Mouse (Mus musculus) layer of hippocampus, postnatal 36 days (tissue): ENCODE measurements around the gene Limch1. TPM values are rescaled to one million over a fixed set of nuclear protein-coding genes. Genes with fewer than 3 reads are reported as not detected.

Experiments used
- DNase-seq, 2 experiments: peaks; one replicate each; pipeline ENCODE4 v3.0.0; 2022
- total RNA-seq, 2 experiments: library from RNA; stranded (reverse); gene quantifications; 2 replicates each; pipeline ENCODE4 v1.2.3; 2021

Limch1 gene
- total RNA-seq, 2 experiments from 2014 or later: 119 to 142 TPM

DNA sequence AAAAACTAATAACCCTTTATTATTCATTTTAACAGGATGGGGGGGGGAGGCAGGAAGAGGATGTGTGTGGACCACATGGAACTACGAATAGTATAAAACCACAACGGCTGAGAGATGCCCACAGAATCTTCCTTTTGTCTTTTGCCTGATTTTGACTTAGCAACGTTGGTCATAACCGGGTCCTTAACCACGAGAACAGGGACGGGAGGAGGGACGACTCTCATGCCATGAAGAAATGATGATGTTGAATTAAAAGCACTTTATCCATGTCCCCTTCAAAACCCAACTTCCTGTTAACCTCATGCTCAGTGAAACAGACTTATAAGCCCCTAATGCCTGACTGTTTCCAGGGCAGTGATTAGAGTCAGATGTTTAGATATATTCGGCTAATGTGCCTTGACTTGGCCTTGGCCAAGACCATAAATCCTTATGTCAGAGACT is 41.0 kb downstream of the Limch1 start:
- no peak for DNase-seq

DNA sequence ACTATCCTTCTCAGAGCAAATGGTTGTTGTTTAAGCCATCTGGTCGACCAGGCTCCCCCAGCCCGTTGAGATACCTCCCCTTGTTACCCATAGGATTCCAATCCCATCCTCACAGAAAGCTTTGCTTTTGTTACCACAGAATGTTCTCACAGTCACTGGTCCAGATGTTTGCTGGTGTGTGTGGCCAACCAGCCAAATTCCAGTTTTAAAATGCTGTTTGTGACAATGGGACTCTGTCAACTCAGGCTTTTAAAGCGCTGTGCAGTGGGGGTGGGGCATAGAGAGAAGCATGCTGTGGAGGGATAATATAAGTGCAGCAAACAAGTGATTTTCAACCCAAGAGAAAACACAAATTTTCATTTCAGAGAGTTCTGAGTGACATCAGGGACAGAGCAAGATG is 43.4 kb downstream of the Limch1 start:
- no peak for DNase-seq

DNA sequence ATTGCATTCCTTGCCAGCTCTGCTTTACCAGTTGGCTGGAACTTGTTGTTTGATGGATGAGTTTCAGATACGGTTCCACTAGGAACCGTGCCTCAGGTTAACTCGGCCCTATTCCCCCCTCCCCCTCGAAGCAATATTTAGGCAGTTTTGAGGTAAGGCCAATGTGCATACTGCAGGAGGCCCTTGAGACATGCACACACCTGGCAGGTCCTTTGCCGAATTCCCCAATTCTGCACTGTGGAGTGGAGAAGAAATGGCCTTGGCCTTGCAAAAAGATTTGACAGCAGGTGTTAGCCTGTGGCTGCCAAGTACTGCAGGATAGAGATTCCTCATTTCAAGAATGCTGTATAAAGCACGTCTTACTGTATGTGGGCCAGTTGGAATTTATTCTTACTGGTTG is 45.5 kb downstream of the Limch1 start:
- DNase-seq: no peak

DNA sequence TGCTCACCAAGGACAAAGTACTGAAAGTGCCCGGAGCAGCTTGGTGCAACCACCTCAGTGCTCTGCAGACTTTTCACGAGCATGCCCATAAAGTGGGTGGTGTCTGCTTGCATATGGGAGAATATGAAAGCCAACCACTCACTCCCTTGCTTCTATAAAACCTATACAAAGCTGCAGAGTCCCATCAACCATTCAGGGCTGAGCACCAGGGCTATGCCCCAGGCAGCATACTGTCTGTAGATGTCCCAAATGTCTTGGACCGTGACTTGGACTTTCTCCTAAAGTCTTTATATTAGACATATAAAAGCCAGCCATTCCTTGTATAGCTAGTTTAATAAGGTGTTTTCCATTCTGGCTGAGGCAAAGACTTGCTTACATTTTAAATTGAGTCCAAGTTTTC is 47.6 kb downstream of the Limch1 start:
- DNase-seq: no peak

DNA sequence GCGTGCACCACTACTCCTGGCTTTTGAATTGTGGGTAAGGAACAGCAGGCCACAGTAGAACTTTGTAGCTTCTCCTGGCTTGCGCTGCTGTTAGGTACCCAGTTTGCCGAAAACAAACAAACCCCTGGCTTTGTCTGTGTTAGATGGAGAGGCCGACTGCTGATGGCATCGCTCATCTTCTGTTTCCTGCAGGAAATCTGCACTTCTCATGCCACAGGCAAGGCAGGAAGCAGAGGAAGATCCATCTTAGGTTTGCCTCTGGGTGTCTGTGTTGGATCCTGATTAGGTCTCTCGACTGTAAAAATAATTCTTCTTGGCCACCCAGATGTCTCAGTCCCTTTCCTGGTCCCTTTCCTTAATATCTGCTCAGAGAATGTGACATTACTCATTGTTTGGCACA is 51.7 kb downstream of the Limch1 start:
- no peak for DNase-seq

DNA sequence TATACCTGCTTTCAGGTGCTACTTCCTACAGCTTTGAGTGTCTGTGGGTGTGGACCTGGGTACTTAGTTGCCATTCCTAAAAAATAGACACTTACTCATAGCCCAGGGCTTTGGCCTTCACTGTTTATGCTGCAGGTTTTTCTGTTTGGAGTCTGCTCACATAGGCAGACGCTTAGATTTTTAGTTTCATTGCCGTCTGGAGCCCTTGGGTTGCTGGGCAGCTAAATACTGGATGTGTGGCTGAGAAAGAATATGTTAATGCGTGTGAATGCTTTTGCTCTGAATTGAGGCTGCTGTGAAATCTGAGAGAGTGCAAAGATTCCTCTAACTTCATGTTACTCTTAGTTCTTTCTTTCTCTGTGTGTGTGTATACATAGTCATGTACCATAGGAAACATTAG is 52.5 kb downstream of the Limch1 start:
- DNase-seq: no peak

DNA sequence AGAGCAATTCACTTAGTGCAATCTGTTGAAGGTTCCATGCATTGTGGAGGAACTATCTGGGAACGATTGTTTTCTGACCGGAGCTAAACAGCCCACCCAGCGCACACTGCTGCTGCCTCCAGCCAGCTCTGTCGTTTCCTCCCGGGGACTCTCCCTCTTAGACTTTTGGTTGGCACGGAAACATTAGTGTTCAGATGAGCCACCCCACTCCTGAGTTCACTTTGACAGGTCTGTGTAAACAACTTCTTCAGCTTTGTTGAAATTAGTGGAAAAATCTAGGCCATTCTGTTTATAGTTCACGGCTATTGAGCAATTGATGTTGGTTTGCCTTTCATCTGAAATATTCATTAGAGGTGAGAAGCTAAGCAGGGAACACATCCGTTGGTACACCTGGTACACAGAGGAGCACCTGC is 53.0 kb downstream of the Limch1 start:
- no peak for DNase-seq

DNA sequence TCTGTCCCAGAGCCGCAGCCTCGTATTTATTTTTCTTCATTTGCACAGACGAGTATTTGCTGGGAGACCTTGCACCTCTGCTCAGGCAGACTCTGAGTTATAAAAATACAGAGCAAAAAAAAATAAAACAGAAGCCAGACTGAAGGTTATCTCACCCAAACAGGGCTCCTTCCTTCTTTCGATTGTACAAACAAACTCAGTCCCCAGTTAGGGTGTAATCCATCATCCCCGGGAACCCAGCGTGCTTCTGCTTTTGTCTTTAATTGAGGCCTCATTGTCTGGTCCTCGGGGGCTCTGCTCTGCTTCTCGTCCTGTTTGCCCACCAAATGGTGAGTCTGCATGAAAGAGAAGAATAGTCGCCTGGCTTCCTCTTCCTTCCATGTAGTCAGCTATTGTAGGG is 54.6 kb downstream of the Limch1 start:
- DNase-seq: no peak

DNA sequence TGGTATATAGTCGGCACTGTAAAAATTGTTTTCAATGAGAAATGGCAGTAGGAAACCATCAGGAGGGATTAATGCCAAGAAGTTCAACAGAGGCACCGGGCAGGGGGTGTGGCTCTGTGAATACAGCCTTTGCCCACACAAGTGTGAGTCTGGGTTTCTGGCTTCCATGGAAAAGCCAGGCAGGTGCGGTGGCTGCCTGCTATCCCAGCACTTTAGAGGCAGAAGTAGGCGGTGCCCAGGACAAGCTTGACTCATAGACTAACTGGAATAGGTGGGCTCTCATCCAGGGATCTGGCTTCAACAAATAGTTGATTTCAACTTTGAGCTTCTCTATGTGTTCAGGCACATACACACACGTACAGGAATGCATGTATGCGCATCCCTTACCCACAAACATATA is 55.4 kb downstream of the Limch1 start:
- DNase-seq: no peak

DNA sequence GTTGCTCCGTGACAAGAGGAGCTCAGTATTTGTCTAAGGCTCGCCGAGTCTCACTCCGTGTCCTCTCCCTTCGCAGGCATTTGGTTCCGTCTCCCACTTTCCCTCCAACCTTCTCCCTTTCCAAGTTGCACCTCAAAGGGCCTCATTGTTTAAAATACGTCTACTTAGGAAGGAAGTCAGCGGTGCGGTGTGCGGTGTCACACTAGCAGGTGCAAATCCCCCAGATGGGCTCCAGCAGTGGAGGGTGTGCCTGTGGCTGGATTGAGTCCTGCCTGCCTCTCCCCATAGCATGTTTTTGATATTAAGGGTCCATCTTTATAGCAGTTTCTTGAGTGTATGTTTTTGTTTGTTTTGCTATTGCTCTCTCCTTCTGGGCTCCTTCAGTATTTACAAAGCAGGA is 56.6 kb downstream of the Limch1 start:
- no peak for DNase-seq

DNA sequence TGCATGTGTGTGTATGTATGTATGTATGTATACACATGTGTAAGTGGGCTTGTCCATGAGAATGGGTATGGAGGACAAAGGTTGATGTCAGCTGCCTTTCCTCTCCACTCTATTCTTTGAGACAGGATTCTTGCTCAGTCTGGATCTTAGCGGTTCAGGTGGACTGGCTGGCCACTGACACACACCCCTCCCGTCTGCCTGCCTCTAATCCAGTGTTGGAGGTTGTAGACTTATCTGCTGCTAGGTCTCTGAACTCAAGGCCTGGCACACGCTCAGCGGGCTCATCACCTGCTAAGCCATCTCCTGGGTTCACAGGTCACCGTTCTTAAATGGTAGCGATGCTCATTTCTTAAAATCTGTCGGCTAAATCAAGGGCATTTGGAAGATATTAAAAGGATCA is 60.7 kb downstream of the Limch1 start:
- DNase-seq: no peak

DNA sequence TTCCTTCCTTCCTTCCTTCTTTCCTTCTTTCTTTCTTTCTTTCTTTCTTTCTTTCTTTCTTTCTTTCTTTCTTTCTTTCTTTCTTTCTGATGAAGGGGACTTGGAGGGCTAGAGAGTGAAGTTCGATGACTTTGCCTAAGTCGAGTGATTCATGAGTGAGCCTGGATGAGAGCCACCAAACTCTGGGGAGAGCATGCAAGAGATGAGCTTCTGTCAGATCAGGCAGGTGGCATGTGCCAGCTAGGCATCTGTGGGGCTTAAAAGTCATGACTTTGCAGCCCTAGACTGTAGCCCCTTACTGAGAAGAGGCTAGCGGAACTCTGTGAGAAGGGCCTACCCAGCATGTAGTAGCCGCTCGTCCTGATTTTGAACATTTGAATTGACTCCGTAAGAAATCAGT is 62.1 kb downstream of the Limch1 start:
- DNase-seq: no peak

DNA sequence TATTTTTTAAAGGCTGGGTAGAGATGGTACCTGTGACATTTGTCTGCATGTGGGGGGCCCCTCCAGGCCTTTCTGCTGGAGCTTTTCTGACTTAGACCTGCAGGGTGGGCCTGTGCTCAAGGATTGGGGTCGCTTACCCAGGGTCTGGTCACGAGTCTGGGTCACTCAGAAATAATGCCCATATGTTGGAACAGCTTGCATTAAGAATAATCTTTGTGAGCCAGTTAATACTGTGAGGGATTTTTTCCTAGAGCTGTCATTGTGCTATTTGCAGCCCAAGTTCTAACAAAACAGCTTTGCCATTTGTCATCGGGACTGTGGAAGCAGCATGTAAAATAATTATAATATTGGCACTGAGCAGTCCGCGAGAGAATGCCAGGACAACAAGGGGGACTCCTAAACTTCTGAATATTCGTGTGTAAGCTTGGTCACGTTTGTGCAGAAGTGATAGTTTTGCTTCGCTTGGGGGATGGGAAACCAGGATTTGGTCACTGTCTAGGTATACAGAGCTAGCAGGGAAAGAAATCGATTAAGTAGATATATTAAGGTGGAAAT is 63.5 kb downstream of the Limch1 start:
- DNase-seq: no peak

DNA sequence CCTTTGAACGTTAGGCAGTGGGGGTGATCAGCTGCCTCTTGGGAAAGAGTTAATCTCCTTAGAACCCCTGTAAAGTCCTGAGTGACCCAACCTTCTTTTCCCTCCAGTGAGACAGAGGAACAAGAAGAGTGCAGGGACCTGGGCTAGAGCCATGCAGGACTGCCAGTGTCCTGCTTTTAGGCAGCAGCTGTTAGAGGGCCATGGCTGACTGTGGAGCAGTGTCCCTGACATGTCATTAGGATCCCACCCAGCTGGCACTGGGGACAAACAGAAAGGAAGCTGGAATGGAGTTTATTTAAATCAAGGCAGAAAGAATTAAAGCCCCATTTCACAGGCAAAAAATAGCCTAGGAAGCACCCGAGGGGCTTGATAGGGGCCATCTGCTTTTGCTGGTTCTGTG is 64.8 kb downstream of the Limch1 start:
- DNase-seq: no peak

DNA sequence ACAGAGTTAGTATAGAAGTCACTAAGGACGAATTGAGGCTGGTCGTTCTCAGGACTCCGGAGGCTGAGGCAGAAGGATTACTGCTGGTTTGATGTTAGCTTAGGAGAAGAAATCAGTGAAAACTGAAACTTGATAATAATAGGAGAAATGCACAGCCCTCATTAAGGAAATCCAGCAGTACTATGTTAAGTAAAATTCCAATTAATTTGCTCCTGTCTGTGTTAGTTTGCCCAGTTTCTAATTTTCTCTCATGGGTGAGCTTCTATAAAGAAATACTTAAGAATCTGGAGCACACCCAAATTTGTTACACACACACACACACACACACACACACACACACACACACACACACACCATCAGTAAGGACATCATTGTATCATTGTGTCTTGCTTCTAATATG is 69.0 kb downstream of the Limch1 start:
- no peak for DNase-seq

DNA sequence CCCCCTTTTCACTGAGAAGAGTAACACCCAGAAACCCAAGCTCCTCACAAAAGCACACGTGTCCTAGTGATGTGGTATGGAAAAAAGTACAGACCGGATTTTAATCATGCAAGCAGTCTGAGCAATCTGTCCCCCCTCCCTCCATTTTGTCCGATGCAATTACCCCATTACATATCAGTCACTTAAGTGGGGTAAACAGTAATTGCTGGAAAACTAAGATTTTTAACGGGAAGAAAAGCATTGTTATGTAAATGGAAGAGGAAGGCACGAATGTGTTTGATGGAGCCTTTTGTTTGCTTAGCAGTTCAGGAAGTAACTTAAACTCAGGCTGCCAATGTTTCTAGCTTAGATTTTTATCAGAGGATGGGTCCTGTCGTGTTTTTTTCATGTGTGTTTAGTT is 70.2 kb downstream of the Limch1 start:
- DNase-seq: no peak

DNA sequence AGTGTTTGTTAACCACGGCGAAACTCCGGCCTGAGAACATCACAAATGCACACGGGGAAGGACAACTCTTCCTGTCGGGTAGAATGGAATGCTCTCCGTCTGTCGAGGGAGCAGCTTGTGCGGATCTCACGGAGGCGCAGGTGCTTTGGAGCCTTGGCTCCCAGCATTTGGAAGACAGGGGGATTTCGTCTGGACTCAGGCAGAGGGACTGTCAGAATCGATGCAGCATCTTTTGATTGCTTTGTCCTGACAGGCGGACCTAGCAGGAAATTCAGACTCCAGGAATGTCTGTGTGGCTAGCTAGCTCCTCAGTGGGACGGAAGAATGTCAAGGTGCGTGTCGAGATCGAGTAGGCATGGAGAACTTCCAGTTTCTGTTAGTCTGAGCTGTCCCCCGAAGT is 71.1 kb downstream of the Limch1 start:
- no peak for DNase-seq

DNA sequence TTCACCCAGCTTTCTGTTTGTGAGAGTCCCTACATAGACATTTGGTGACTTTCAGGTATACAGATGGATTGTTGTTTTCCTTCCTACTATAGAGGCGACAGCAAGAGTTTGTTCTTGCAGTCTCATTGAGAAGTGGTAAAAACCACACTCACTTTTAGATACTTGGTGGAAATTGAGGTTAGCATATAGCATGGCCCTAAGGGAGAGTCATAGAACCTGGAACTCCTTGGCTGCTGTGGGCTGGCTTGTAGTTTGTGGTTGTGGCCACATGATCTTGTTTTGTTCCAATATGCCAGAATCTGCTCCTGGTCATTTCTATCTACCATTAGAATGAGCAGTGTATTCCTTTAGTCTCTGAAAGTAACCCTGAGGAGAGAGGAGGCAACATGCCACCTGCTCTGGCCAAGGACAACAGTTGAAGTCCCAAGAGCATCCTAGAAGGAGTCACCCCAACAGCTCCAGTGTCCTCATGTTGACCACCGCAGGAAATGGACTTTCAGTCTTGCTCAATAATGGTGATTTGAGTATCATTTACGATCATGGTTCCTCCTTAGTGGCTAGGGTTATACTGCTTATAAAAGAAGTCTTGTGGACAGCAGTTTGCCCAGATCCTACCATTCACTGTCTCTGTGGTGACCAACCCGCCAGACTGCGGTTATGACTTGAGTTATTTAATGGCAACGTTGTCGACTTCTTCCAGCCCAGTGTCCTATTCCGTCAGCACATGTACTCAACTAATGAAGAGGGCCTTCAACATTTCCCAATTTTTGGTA is 71.7 kb downstream of the Limch1 start:
- DNase-seq: no peak

DNA sequence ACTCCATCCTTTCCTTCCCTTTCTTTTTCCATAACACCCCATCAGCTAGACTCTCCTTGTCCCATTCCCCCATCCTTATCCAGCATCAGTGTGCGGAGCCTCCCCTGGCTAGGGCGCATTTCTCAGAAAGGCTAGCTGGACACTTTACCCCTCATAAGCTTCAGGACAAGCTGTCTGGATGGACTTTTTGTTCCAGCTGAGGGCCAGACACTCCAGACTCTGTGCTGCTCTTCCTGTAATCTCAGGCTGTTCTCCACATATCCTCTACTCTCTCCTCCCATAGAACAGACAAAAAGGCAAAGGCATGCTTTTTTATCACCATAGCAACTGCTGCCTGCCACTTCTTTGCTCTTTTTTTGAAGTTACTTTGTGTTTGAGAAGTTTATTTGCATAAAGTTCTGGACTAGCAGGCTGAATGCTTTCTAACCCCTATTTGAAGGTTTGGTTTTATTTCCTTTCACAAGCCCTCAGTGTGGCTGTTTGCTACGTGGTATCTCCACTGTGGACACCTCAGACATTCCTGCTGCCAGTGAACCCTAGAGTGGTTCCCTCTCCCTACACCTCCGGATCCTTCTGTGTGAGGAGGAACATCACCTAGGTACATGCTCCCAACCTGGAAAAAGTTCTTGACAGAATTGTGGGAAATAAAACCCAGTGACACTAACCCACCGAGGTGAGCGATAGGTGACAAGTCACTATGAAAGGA is 77.0 kb downstream of the Limch1 start:
- no peak for DNase-seq

DNA sequence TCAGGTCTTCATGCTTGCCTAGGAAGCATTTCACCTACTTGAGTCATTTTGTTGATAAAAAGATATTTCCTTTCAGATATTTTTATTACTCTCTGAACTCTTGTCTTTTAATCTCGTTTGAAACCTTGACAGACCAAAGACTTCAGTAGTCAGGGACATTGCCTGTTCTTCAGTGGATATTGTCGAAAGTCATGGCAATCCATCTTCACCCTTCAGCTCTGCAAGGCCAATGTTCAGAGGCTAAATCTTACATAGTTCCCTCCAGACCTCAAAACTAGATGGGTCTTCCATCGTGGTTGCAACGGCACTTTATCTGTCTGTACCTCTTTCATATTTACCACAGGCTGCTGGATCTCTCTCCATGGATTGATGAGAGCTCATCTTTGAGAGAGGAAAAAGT is 80.0 kb downstream of the Limch1 start:
- no peak for DNase-seq

DNA sequence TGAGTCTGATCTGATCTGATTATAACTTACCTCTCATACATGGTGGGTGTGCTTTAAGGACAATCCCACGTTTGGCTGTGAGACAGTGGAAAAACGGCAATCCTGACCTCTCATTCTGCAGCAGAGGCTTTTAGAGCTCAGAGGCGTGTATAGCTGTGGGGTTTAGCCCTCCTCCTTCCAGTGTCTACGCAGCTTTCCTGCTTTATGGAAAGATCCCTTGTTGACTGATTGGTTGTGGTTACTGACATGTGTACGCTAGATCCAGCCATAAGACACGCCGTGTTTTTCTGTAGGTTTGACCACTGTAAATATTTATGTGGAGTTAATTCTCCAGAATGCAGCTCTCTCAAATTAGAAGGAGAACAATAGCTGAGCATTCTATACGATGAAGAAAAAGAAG is 81.2 kb downstream of the Limch1 start:
- no peak for DNase-seq

DNA sequence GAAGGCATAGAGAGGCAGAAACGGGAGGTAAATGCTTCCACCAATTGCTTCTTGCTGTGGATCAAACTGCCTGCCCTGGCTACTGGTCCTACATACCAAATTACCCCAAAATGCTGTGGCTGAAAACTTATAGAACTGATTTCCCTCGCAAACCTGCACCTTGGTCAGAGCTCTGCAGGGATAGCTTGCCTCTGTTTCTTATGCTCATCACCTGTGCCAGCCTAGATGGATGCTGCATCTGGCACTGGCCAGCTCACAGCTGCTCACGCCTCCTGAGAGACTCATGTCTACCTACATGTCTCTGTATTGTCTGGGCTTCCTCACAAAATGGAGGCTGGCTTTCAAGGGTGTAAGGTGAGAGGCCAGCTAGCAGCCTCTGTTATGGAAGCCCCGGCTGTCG is 83.9 kb downstream of the Limch1 start:
- no peak for DNase-seq

DNA sequence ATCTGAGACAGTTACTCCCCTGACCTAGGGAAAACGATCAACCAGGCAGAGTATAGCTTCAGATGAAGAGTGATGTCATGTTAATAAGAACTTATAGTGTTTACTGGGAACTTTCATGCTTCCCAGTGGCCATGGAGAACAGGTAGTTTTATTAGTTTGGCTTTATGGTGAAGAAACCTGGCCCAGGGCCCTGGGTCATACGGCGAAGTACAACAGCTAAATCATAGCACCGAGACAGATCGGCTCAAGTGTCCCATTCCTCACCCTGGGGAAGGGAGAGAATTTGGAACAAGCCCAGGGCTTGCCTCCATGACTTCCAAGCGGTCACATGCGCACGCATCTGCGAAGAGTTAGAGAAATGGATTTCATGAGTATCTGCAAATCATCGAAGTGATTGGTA is 84.6 kb downstream of the Limch1 start:
- DNase-seq: no peak

DNA sequence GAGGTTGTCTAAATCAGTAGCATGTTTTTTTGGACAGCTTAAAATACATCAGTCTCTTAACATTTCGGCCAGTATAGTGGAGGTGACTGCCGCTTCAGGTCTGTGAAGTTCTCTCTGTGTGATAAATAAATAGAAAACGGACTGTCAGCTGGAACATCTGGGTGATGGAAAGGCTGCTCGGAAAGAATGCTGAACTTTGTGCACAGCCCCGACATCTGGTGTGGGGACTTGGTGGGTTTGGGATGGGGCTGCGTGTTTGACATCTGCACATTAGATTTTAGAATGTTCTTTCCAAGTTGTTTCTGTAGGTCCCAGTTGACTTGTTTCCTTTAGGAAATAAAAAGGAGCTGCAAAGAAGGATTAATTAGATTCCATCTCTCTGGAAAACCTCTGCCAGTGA is 89.1 kb downstream of the Limch1 start:
- DNase-seq: no peak
